Mouse (Mus musculus) kidney, adult 18-20 months (tissue): ENCODE data around the gene Olfr616.
"Not testable (repeated sequence)": the region's sequence is repeated elsewhere in the genome, so short reads cannot be mapped to it uniquely, and the experiment has no call there.

Experiments used
- DNase-seq: peaks from one replicate; pipeline ENCODE4 v3.0.0; 2021

The Olfr616 gene

GRCm38 (mm10) chr7:103569043-103569442, at the start of gene Olfr616:
Gene Olfr616 (minus strand): TSS chr7:103569143.
- no peak for DNase-seq

GRCm38 (mm10) chr7:103612434-103612833, 43.5 kb upstream of the Olfr616 start, which contains the start of gene Olfr620:
Gene Olfr620 (minus strand): TSS chr7:103612534.
- no peak for DNase-seq

GRCm38 (mm10) chr7:103607425-103607824, 38.5 kb upstream of the Olfr616 start:
- DNase-seq: no peak

GRCm38 (mm10) chr7:103600275-103600674, 31.3 kb upstream of the Olfr616 start, which contains the start of gene Olfr619:
Gene Olfr619 (plus strand): TSS chr7:103600575.
- no peak for DNase-seq

GRCm38 (mm10) chr7:103589803-103590202, 20.9 kb upstream of the Olfr616 start, which contains the start of gene Olfr618:
Gene Olfr618 (plus strand): TSS chr7:103590103.
- no peak for DNase-seq

GRCm38 (mm10) chr7:103572761-103573160, 3.8 kb upstream of the Olfr616 start, which contains the start of gene Olfr617:
Gene Olfr617 (plus strand): TSS chr7:103573061.
- DNase-seq: no peak

- no peak for DNase-seq
Observed at GRCm38 (mm10) chr7:103555779-103556178, 13.2 kb downstream of the Olfr616 start, which contains the start of gene Olfr615. Gene Olfr615 (plus strand): TSS chr7:103556079.

- DNase-seq: no peak
Observed at GRCm38 (mm10) chr7:103547774-103548173, 21.2 kb downstream of the Olfr616 start, which contains the start of gene Olfr613. Gene Olfr613 (plus strand): TSS chr7:103548074.

GRCm38 (mm10) chr7:103542617-103543016, 26.3 kb downstream of the Olfr616 start, which contains the start of gene Olfr612:
Gene Olfr612 (minus strand): TSS chr7:103542717.
- not testable (repeated sequence) for DNase-seq

GRCm38 (mm10) chr7:103520746-103521145, 48.2 kb downstream of the Olfr616 start, which contains the start of gene Olfr611:
Gene Olfr611 (minus strand): TSS chr7:103520846.
- not testable (repeated sequence) for DNase-seq
